Mouse (Mus musculus) right cerebral cortex, postnatal 36 days (tissue): ENCODE data around the gene Fastk.
"Not testable (repeated sequence)": the region's sequence is repeated elsewhere in the genome, so short reads cannot be mapped to it uniquely, and the experiment has no call there.

Experiments used
- DNase-seq, 2 experiments: peaks; one replicate each; pipeline ENCODE4 v3.0.0; 2022; ENCODE audit warnings: low spot score in 2 of 2, mixed read lengths in 1 of 2

The Fastk gene

DNA sequence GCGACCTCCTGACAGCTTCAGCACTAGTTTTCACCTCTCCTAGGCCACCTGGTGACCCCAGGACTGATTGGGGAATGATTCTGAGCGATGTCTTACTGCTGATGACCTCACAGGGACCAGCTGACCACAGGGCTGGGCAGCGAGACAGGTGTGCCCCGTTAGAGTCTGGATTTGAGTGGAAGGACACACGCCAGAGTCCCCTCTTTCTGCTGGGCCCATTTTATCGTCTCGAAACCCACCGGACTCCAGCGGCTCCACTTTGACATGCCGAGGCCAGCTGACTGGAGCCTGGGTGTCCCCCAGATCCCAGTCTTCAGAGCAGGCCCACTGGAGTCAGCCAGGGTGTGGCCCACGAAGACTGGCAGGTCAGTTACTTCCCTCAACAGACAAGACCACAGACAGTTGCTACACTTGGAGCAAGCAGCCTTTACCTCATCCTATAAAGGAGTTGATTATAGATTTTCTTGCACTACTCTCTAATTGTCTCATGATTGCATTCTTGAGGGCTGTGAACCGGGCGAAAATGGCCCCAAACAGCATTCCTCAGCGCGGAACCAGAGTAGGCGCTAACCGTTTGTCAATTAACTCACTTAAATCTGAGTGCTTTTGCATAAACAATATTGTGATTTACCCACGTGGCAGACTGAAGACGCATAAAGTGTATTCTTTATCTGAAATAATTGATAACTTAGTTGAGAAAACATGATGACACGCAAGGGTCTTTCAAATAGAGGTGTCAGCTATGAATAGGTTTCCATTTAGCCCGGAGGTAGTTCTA, 20.9 kb downstream of the Fastk start:
- no peak for DNase-seq

DNA sequence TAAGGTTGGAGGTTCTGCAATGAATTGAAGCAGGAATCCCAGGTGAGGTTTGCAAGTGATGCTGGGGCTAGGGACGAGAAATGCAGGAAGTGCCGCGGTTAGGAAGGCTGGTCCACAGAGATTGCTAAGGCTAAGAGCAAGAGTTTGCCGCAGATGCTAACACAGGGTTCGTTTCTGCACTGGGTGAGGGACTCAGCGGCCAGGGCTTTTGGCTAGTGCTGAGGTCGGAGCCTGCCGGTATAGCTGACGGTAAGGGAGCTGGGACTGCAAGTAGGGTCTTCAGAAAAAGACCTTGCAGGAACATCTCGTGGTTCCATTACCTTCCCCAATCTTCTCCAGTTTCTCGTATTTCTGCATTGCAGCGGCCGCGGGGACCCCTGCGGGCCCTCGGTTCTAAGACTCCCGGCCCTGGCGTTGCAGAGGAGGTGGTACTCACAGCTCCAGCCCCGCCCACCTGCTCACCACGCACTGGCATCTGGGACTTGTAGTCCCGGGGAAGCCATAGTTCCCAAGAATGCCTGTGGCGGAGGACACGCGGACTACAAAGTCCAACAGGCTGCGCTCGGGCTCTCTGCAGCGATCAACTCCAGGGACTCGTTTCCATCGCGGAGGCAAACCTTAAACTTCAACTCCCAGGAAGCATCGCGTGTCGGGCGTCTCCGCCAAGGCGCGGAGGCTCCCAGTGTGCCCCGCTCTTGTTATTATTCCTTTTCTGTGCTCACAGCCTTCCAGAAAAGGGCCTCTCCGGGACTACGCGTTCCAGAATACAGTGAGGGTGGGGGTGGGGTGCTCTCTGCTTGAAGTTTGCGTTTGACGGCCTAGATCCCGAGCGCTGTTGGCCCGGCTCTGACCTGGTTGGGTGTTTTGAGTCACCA, 21.7 kb downstream of the Fastk start, which contains the start of the genes Cdk5 and Slc4a2:
Cdk5 (minus strand) TSS at position 402 of the 875 bp plus-strand sequence.
Slc4a2 (plus strand) TSS at position 709 of the 875 bp plus-strand sequence.
- DNase-seq: peak; percentile 100

DNA sequence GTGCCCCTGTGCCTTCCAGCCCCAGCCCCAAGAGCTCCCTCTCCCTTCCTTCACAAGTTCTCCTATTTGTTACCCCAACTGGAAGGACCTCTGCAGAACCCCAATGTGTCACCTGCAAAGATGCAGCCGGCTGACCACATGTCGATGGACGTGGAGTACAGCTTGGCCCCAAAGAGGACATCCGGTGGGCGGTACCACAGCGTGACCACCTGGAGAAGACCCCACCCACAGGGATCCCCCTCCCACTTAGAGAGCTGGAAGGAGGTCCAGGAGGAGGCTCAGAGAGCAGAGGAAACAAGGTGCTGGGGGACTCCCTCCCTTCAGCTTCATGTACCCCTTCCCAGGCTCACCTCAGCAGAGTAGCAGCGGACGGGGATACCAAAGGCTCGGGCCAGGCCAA, 24.7 kb downstream of the Fastk start:
- no peak for DNase-seq

DNA sequence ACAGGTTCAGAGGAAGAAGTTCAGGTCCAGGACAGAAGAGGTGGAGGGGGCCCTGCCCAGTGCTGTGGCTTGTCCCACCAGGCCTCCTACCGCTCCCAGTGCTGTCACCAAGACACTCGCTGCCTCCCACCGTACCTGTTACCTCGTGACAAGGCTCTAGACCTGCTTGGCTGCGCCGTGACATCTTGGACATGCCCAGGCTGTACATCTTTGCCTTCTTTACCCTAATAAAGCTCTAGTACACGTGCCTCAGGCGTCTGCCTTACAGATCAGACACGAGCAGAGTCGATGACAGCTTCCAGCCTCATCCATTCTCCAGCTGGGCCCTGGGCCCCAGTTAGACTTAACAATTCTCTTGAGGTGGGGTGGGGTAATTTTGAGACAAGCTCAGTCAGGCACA, 27.5 kb downstream of the Fastk start:
- DNase-seq: no peak

DNA sequence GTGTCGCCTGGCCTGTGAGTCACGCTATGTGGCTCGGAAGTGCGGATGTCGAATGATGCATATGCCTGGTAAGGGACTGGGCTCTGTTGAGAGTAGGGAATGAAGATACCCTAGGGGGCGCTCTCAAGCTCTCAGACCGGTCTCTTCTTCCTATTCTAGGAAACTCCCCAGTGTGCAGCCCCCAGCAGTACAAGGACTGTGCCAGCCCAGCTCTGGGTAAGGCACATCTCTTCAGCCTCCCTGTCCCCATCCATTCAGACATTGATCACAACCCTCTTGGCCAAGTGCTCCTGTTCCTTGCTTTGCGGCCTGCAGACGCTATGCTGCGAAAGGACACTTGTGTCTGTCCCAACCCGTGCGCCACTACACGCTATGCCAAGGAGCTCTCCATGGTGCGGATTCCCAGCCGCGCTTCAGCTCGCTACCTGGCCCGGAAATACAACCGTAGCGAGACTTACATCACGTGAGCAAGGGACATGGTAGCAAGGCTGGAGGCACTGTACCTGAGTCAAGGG, 28.8 kb downstream of the Fastk start:
- DNase-seq: peak in 1 of 2 experiments; percentile 56

DNA sequence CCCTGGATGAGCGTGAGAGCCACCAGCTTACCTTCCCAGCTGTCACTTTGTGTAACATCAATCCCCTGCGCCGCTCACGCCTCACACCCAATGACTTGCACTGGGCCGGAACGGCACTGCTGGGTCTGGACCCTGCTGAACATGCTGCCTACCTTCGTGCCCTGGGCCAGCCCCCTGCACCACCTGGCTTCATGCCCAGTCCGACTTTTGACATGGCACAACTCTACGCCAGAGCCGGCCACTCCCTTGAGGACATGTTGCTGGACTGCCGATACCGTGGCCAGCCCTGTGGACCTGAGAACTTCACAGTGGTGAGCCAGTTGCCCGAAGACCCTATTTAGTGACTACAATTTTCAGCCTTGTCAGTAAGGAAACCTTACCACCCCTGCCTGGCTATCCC, 31.1 kb downstream of the Fastk start:
- no peak for DNase-seq

DNA sequence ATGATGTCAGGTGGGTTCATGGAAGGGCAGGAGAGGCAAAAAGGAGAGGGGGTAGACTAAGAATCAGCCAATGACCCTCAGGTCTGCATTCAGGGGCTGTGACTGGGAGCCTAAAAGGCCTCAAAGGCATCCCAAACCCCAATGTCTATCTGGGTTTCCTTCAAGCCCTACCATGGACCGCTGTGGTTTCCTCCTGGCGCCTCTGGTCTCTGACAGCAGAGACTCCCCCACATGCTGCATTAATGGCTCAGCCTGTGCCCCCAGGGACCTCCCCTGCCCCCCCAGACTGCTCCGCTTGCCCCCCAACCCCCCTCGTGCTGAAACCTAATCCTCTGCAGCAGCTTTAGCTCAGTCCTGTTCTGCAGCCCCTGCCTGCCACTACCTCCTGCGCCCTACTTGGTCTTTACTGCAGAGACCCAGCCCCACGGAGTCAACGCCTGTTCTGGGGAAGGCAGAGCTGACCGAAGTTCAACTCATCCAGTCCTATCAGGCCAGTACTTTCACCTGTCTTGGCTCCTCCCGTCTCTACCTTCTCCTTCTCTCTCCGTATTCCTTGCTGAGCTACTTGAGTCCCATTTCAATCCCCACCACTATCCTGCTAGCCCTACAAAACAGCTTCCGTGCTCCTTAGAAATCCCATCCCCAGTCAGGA, 31.9 kb downstream of the Fastk start, which contains the start of gene Asic3:
Asic3 (plus strand) TSS at position 351 of the 652 bp plus-strand sequence.
- no peak for DNase-seq

DNA sequence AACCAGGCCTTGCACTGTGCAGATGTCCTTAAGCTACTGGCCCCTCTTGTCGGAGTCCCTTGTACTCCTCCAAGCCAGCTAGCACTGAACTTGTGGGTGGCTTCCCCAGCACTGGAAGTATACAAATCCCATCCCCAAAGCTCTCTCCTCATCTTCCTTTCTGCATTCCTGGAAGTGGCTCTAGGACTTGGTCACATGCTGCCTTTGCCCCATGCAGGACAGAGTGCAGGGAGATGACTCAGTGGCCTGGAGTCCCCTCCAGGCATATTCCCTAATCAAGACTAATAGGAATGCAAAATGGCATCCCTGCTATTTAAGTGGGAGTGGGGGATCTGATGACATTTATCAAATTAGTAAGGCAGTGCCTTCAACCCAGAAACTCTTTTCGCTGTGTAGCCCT, 33.0 kb downstream of the Fastk start:
- no peak for DNase-seq

DNA sequence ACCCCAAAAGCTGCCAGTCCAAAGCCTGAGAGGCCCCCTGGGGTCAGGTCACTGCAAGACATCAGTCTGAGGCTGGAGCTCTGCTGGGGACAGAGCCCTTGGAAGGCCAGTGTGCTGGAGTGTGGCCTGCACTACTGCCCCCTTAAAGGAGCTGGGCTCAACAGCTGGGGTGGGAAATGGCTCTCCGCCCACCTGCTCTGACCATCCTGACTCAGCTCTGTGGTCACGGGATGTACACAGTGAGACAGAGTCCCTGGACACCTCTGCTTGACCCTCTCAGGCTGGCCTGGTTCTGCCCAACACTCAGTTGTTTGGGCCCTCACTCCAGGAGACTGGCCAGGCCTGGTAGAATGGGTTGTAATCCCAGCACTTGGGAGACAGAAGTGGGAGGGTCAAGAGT, 35.6 kb downstream of the Fastk start:
- no peak for DNase-seq

DNA sequence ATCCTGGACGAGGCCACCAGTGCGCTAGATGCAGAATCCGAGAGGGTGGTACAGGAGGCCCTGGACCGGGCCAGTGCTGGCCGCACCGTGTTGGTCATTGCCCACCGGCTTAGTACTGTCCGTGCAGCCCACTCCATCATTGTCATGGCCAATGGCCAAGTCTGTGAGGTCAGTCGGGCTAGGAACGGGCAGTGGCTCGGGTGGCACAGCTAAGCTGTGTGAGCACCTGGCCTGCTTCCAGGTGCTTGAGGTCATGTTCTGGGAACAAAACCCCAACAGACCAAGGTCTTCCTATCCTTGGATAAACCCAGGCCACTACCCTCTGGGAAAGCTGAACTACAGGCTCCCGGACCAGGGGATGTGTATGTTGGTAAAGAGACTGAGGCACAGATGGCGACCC, 36.4 kb downstream of the Fastk start:
- no peak for DNase-seq

DNA sequence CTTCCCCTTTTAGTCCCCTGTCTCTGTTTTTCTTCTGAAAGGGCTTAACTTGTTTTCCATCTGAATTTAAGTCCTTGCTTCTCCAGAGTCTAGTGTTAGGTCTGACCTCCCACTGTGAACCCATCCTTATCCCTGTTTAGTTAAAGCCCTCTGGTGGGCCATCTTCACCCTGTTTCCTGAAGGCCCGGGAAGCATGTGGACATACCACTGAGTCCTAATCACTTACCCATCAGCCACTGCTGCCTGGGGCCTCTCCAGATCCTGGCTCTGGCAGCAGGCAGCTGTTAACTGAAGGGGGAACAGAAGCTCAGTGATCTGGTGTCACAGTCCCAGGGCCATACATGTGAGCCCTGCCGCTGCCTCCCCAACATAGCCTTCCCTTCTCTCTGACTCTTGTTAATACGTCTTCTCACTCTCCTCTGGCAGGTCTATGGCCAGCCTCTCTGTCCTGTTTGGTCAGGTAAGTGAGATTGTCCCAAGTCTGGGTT, 39.7 kb downstream of the Fastk start:
- no peak for DNase-seq

DNA sequence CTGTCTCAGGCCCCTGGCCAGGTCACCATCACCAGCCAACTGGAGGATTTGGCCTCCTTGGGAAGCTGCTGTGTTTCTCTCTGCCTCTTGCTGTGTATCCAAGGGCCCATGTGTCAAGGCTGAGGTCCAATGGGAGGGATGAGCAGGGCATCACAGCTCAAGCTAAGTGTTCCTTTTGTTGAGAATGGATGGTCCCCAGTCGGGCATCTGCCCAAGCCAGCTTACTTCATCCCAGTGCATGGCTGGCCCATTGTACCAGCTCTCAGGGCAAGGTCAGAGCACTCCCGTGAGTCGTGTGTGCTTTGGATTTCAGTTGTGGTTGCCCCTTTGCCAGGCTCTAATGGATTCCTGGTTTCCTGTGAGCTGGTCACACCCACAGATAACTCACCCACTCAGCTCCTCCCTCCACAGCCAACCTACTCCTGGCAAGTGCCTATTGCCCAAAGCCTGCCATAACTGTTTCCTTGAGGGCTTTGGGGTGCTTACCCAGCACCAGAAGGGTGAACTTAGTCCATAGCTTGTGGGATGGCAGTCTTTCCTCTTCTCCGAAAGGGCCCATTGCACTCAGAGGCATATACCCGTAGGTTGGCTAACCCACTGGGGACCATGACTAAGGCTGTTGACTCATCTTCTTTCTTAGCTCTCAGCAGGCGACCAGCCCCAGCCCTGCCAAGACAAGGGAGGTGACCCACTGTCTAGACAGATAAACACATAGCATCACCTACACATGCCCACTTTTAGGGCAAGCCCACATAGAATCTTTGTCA, 40.3 kb downstream of the Fastk start:
- no peak for DNase-seq

DNA sequence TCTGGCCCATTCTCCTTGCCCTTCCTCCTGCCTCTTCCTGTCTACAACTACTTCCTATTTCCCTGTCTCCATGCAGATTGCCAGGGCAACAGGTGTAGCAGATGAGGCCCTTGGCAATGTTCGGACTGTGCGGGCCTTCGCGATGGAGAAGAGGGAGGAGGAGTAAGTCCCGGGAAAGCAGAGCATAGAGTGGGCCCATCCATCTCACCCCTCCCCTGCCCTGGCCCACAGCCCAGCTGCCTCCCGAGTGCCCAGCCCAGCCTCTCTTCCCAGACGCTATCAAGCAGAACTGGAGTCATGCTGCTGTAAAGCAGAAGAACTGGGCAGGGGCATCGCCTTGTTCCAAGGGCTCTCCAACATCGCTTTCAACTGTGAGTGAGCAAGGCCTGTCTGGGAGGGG, 43.1 kb downstream of the Fastk start:
- DNase-seq: no peak

DNA sequence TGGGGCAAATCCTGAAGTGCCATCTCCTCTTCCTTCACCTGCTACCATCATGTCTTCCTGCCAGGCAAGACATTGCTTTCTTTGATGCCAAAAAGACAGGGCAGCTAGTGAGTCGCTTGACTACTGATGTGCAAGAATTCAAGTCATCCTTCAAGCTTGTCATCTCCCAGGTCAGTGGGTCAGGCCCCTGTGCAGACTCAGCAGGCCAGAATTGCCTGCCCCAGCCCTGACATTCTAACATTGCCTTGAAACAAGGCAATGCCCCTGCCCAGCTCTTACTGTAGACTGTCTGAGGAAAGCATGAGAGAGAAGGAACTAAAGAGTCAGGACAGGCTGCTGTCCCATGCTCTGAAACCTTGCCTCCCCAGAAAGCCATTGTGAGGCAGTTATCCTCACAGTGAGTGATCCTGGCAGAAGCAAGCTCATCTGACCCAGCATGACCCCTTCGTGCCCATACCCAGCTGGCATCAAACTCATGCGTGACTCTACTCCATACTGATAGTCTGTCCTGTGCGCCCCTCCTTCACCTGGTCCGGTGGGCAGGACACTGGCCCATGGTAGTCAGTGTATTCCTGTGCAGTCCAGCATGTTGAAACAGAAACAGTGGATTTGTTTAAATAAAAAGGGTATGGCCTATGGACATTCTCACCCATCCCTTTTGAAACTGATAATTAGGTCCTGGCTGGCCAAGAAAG, 44.0 kb downstream of the Fastk start:
- DNase-seq: no peak

DNA sequence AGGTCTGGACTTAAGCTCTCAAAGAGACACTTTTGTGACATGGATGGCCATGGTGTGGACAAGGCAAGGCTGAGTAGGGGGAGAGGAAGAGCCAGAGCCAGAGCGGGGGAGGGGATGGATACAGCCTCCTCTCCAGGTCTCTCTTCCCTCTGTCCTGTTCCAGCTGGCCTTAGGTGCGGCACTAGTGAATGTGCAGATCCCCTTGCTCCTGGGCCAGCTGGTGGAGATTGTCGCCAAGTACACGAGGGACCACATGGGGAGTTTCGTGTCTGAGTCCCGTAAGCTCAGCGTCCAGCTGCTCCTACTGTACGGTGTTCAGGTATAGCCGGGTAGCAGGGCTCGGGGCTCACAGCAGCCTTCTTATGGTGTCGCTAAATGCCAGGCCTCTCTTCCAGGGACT, 44.7 kb downstream of the Fastk start:
- no peak for DNase-seq

DNA sequence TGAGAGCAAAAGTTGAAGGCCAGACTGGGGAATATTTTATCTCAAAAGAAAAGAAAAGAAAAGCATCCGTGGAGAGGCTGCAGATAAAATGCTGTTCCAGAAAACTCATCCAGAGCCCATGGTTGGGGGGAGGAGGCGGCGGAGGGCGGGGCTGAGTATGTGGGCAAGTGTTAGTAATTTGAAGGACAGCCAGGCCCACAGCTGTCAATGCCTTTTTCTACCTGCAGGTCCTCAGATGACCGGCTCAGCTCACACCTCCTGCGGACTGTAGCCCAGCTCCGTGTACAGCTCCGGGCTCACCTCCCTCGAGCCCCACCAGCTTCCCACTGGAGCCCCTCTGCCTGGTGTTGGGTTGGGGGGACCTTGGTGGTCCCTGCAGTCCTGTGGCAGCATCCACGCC, 45.4 kb downstream of the Fastk start:
- DNase-seq: no peak

DNA sequence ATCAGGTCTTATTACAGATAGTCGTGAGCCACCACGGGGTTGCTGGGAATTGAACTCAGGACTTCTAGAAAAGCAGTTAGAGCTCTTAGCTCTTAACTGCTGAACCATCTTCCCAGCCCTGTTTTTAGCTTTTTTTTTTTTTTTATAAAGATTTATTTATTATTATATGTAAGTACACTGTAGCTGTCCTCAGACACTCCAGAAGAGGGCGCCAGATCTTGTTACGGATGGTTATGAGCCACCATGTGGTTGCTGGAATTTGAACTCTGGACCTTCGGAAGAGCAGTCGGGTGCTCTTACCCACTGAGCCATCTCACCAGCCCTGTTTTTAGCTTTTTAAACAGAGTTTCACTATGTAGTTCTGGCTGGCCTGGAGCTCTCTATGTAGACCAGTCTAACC, 48.8 kb downstream of the Fastk start:
- DNase-seq: not testable (repeated sequence)

DNA sequence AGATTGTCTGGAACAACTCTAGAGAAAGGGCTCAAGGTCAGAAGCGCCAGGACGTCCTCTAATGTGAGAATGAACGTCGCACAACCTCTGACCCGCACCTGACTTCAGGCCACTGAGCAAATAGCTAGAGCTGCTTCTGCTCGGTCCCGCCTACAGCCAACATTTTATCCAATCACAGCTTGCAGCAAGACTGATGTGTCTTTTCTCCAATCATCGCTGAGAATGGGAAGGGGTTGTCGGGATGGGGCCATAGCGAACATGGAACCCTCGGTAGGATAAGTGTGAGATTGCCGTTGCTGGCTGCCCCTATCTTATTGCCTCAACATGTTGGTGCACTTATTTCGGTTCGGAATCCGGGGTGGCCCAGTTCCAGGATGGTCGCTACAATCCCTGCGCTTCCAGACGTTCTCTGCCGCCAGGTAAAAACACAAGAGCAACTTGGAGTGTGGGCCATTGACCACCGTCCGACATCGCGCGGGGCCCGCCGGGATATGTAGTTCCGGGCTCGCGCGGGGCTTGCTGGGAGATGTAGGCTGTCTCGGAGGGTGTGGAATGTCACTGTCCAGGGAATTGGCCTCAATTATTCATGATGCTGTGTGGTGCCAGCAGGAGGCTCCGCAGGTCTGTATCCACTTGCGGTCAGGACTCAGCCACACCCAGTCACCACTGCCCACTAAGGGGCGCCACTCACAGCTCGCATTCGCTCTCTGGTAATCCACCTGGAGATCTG, 50.8 kb downstream of the Fastk start:
- peak; percentile 92 to 95 for DNase-seq

DNA sequence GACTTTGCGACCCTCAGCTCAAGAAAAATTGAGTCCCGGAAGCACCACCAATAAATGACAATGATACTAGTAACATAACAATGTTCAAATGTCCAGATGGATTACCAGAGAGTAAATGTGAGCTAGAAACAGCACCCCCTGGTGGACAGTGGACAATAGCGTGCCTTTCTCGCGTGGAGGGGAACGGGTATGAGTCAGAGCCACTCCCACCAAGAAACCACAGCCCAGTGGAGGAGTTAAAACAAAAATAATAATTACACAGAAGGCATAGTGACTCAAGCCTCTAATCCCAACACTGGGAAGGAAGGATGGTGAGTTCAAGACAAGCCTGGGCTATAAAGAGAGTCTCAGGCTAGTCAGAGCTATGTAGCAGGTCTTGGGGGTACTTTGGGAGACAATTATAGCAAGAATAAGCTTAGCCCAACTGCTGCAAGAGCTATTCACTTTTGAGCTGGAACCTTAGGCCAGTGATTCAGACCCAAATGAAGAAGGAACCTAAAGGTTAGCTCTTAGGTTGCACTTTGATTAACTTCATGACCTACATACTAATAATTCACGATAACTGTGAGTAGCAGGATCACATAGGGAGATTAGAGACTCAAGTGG, 51.6 kb downstream of the Fastk start, which contains the start of gene Abcb8:
Abcb8 (plus strand) TSS at position 272 of the 606 bp plus-strand sequence.
- peak; percentile 71 to 78 for DNase-seq
